Mouse (Mus musculus): ENCODE data around the gene Ackr4. TPM values are rescaled to one million over a fixed set of nuclear protein-coding genes. Genes with fewer than 3 reads are reported as not detected.

Gene Ackr4
- polyA plus RNA-seq, 1 experiment = 0.78 TPM

DNA sequence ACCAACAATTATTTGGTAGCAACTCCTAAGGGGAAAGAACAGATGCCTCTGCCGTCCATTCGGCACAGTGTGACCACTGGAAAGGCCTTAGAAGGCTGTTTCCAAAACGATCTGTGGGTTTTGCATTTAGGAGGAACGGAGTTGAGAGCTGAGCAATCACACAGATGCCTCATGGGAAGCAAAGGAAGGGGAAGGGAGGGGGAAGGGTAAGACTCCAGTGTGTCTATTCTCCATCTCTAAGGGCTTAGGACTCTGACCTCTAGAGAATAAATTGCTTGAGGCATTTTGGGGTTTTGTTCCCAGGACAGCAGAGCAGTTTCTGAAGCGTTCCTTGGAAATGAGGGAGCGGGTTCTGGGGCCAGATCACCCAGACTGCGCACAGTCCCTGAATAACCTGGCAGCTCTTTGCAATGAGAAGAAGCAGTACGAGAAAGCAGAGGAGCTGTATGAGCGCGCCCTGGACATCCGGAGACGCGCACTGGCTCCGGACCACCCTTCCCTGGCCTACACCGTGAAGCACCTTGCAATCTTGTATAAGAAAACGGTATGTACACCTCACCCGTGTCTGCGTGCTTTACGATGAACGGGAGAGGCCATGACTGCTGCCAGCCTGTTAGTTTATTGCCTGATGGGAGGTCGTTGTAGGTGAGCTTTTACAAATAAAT is 87.6 kb downstream of the Ackr4 start:
- TF ChIP-seq POLR2A (IDR thresholded peaks at IDR 0.05; ENCODE audit: borderline replicate concordance, extremely low read depth, insufficient read depth, insufficient read length, poor library complexity, severe bottlenecking) (no peak), CTCF (IDR thresholded peaks at IDR 0.05; ENCODE audit: borderline replicate concordance, extremely low read depth, insufficient read depth, insufficient read length) (no peak)
- DNase-seq (ENCODE audit: low read depth) = no peak

DNA sequence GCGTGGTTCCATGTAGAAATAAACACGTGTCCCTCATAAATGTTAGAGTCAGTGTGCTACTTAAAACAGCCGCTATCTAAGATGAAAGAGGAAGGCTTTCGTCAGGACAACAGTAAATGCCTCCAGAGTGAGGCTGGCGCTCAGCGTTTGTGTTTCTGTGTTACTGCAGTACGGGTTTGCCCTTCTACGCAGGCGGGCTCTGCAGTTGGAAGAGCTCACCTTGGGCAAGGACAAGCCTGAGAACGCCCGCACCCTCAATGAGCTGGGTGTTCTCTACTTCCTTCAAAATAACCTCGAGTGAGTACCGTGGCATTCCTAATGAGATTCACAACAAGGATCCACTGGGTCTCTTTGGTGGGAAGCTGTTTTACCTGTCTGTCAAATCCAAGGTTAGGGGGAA is 88.5 kb downstream of the Ackr4 start:
- TF ChIP-seq CTCF (IDR thresholded peaks at IDR 0.05; ENCODE audit: borderline replicate concordance, extremely low read depth, insufficient read depth, insufficient read length) (no peak), POLR2A (IDR thresholded peaks at IDR 0.05; ENCODE audit: borderline replicate concordance, extremely low read depth, insufficient read depth, insufficient read length, poor library complexity, severe bottlenecking) (no peak)
- DNase-seq (ENCODE audit: low read depth) = no peak

DNA sequence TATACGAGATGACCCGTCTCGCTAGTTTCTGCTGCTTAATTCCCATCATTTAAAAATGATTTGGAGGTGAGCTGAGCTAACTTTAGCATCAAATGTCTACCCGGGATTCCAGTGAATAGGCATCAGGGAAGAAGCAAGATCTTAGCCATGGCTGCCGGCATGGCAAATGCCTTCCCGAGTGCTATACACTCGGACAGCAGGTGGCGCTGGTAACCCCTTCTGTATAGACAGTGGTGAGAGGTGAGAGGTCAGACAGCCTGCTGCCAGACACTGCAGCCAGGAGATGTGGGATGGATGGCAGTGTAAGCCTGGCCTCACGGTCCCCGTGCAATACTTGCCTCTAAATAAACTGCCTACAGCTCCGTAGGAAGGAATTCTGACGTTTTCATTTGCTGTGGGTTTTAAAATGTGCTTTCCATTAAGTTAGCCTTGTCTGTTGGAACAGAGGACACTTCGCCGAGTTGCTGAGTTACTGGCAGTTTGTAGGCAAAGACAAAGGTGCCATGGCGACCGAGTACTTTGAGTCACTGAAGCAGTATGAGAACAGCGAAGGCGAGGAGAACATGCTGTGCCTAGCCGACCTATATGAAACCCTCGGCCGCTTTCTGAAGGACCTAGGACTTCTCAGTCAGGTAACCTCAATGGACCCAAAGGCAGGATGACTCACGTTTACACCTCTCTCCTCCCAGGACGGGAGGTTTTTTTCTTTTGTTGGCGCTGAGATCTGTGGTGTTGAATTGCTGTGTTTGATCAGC is 91.3 kb downstream of the Ackr4 start:
- TF ChIP-seq POLR2A (IDR thresholded peaks at IDR 0.05; ENCODE audit: borderline replicate concordance, extremely low read depth, insufficient read depth, insufficient read length, poor library complexity, severe bottlenecking) (no peak), CTCF (IDR thresholded peaks at IDR 0.05; ENCODE audit: borderline replicate concordance, extremely low read depth, insufficient read depth, insufficient read length) (peak; percentile 76)
- DNase-seq (ENCODE audit: low read depth) = peak; percentile 68

DNA sequence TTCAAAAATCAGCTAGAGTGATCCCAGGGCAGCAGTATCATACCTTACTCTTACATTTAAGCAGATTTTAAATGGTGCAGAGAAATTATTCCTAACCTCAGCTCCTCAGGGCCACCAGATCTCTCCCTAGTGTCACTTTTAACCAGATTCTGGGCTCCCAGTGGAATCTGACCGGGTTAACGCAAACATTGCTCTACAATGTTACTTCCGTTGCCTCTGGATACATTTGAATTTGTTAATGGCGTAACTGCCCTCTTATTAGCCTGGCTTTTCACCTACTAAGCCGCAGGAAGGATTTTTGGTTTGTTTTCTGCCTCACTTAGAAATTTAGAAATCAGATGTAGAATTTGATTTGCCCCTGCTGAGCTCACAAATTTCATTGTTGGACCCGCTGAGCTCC is 92.0 kb downstream of the Ackr4 start:
- DNase-seq (ENCODE audit: low read depth) = no peak
- TF ChIP-seq POLR2A (IDR thresholded peaks at IDR 0.05; ENCODE audit: borderline replicate concordance, extremely low read depth, insufficient read depth, insufficient read length, poor library complexity, severe bottlenecking) = no peak
- no peak for TF ChIP-seq CTCF (IDR thresholded peaks at IDR 0.05; ENCODE audit: borderline replicate concordance, extremely low read depth, insufficient read depth, insufficient read length)

DNA sequence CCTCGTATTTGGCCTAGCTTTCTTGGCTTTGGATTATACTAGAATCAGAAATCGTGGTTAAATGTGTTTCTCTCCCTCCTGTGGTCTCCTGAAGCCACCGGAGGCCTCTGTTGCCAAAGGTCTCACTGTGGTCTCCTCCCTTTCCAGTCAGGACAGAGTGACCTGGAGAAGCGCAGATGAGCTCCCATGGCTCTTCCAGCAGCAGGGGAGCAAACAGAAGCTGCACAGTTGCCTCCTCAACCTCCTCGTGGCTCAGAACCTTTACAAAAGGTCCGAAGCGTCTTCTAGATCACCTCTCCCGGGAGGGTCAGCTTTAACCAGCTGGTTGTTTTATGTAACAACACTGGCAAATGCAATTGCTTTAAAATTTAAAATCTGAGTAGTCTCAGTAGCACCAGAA is 92.5 kb downstream of the Ackr4 start:
- DNase-seq (ENCODE audit: low read depth) = no peak
- TF ChIP-seq CTCF (IDR thresholded peaks at IDR 0.05; ENCODE audit: borderline replicate concordance, extremely low read depth, insufficient read depth, insufficient read length) (no peak), POLR2A (IDR thresholded peaks at IDR 0.05; ENCODE audit: borderline replicate concordance, extremely low read depth, insufficient read depth, insufficient read length, poor library complexity, severe bottlenecking) (no peak)

Other genes starting within 250 kb of the Ackr4 start
- gene Nphp3, start 124.4 kb downstream of the Ackr4 start, polyA plus RNA-seq (2012; rRNA removed) = 10.2 and 11.3 TPM in 2 replicates
- gene Gm28305, start 86.3 kb downstream of the Ackr4 start, polyA plus RNA-seq (2012; rRNA removed) = not detected in 2 replicates
- 68.8 and 69.7 TPM in 2 replicates for gene Uba5, start 63.8 kb downstream of the Ackr4 start, polyA plus RNA-seq (2012; rRNA removed)
- 8.1 and 8.6 TPM in 2 replicates for gene Acad11, start 63.6 kb downstream of the Ackr4 start, polyA plus RNA-seq (2012; rRNA removed)
- gene Dnajc13, start 136.0 kb upstream of the Ackr4 start, polyA plus RNA-seq (2012; rRNA removed) = 86.3 and 96.1 TPM in 2 replicates
- gene Acpp, start 210.8 kb upstream of the Ackr4 start, polyA plus RNA-seq (2012; rRNA removed) = 0.23 and 0.40 TPM in 2 replicates

Measured in brain, embryonic 14.5 days (tissue).